Mouse (Mus musculus) hematopoietic stem cell, adult 5-6 weeks (primary cell): Measurements from ENCODE around the gene Hdac10. TPM values are rescaled to one million over a fixed set of nuclear protein-coding genes. Genes with fewer than 3 reads are reported as not detected.

Experiments used
- ATAC-seq, 2 experiments: fragments of 125-278 bp in 1 of 2; replicated peaks in 1 of 2; 2 replicates each; pipeline ENCODE4 v1.8.0; 2016 to 2017; ENCODE audit warnings: inconsistent platforms in 2 of 2, mild to moderate bottlenecking in 2 of 2, moderate number of reproducible peaks in 2 of 2, low read depth in 1 of 2, moderate TSS enrichment in 1 of 2; ENCODE audit not compliant: low FRiP score in 2 of 2, poor library complexity in 2 of 2, severe bottlenecking in 2 of 2, insufficient read depth in 1 of 2, low TSS enrichment in 1 of 2
- total RNA-seq: library from RNA; stranded (forward); fragments of 172-1452, 232-1000 nt; gene quantifications from 2 replicates; pipeline ENCODE4 v1.2.3, GENCODE M21; 2017

Gene Hdac10
- total RNA-seq, 1 experiment from 2014 or later = 17.0 TPM

- no peak for ATAC-seq
Measured at GRCm38 (mm10) chr15:89098616-89099015, 29.9 kb downstream of the Hdac10 start.

- no peak for ATAC-seq
Measured at GRCm38 (mm10) chr15:89097450-89097849, 31.1 kb downstream of the Hdac10 start.

GRCm38 (mm10) chr15:89092181-89092580 is 36.3 kb downstream of the Hdac10 start:
- ATAC-seq = no peak

GRCm38 (mm10) chr15:89090662-89091061 is 37.8 kb downstream of the Hdac10 start:
- ATAC-seq = no peak

- peak in 1 of 2 experiments; percentile 16; a peak in 1 of 4 replicates for ATAC-seq
Measured at GRCm38 (mm10) chr15:89089248-89090051, 39.0 kb downstream of the Hdac10 start.

- peak; percentile 89 to 94 for ATAC-seq
Measured at GRCm38 (mm10) chr15:89088607-89089247, 39.8 kb downstream of the Hdac10 start, which contains the start of gene Selenoo. Selenoo (plus strand) TSS chr15:89089084.

- ATAC-seq = no peak
Measured at GRCm38 (mm10) chr15:89084826-89085225, 43.7 kb downstream of the Hdac10 start.

- ATAC-seq = no peak
Measured at GRCm38 (mm10) chr15:89083906-89084305, 44.6 kb downstream of the Hdac10 start.

- ATAC-seq = peak; percentile 75 to 82
Measured at GRCm38 (mm10) chr15:89078208-89078836, 50.2 kb downstream of the Hdac10 start.

GRCm38 (mm10) chr15:89076156-89076731 is 52.3 kb downstream of the Hdac10 start:
- no peak for ATAC-seq

- peak; percentile 47 to 55 for ATAC-seq
Measured at GRCm38 (mm10) chr15:89075478-89076147, 52.9 kb downstream of the Hdac10 start.

- ATAC-seq = peak; percentile 15 to 25; a peak in 3 of 4 replicates
Measured at GRCm38 (mm10) chr15:89074613-89075477, 53.7 kb downstream of the Hdac10 start, which contains the start of gene Trabd. Trabd (plus strand) TSS chr15:89075124.

GRCm38 (mm10) chr15:89073993-89074603 is 54.4 kb downstream of the Hdac10 start:
- ATAC-seq = peak; percentile 37 to 44
